Mouse (Mus musculus) brain, embryonic 14.5 days (tissue): ENCODE data around the gene Nhsl1. TPM values are rescaled to one million over a fixed set of nuclear protein-coding genes. Genes with fewer than 3 reads are reported as not detected.
A peak's percentile ranks its signal among the peaks of the same experiment; 100 is the strongest.

Experiments
- DNase-seq: peaks from one replicate; pipeline ENCODE4 v3.0.0-alpha.2; 2011; ENCODE audit warnings: low read depth
- CTCF ChIP-seq: fragments of 200-500 bp; IDR thresholded peaks from 2 replicates; pipeline ENCODE4 v1.5.1; 2012; ENCODE audit warnings: inconsistent platforms, mild to moderate bottlenecking, moderate library complexity, borderline replicate concordance; ENCODE audit not compliant: insufficient read depth, insufficient read length; ENCODE audit errors: extremely low read depth
- POLR2A ChIP-seq: fragments of 200-500 bp; IDR thresholded peaks from 2 replicates; pipeline ENCODE4 v1.6.1; 2012; ENCODE audit warnings: mild to moderate bottlenecking, inconsistent platforms, borderline replicate concordance; ENCODE audit not compliant: poor library complexity, insufficient read depth, insufficient read length, severe bottlenecking; ENCODE audit errors: extremely low read depth
- polyA plus RNA-seq: library from polyadenylated mRNA; depleted of rRNA; stranded (reverse); fragments of >200 nt; gene quantifications from 2 replicates; pipeline ENCODE4 v1.2.3, GENCODE M21; 2012

The Nhsl1 gene
- polyA plus RNA-seq, 1 experiment: 32.2 TPM

- peak; percentile 70 for DNase-seq
- no peak for TF ChIP-seq POLR2A
- TF ChIP-seq CTCF: no peak
Observed at GRCm38 (mm10) chr10:18375301-18375700, 56.5 kb downstream of the Nhsl1 start.

- no peak for DNase-seq
- no peak for TF ChIP-seq CTCF
- TF ChIP-seq POLR2A: no peak
Observed at GRCm38 (mm10) chr10:18384766-18385165, 66.0 kb downstream of the Nhsl1 start.

GRCm38 (mm10) chr10:18386224-18386623 is 67.4 kb downstream of the Nhsl1 start:
- no peak for TF ChIP-seq CTCF
- no peak for TF ChIP-seq POLR2A
- DNase-seq: peak; percentile 68

- DNase-seq: peak; percentile 93
- TF ChIP-seq CTCF (peak; percentile 77), POLR2A (no peak)
Observed at GRCm38 (mm10) chr10:18388784-18389575, 70.2 kb downstream of the Nhsl1 start.

GRCm38 (mm10) chr10:18390004-18390403 is 71.2 kb downstream of the Nhsl1 start:
- DNase-seq: no peak
- TF ChIP-seq CTCF: no peak
- TF ChIP-seq POLR2A: no peak

- peak; percentile 77; the same call in 1 of the 2 replicates for TF ChIP-seq CTCF
- no peak for TF ChIP-seq POLR2A
- peak; percentile 83 for DNase-seq
Observed at GRCm38 (mm10) chr10:18391608-18392007, 72.8 kb downstream of the Nhsl1 start.

GRCm38 (mm10) chr10:18392268-18392667 is 73.5 kb downstream of the Nhsl1 start:
- TF ChIP-seq CTCF (no peak), POLR2A (no peak)
- DNase-seq: no peak

- TF ChIP-seq CTCF (peak; percentile 59; the same call in 1 of the 2 replicates), POLR2A (no peak)
- DNase-seq: peak; percentile 74
Observed at GRCm38 (mm10) chr10:18393740-18394139, 75.0 kb downstream of the Nhsl1 start.

- no peak for DNase-seq
- TF ChIP-seq POLR2A: no peak
- TF ChIP-seq CTCF: no peak
Observed at GRCm38 (mm10) chr10:18394270-18394669, 75.5 kb downstream of the Nhsl1 start.

- TF ChIP-seq CTCF: no peak
- no peak for TF ChIP-seq POLR2A
- no peak for DNase-seq
Observed at GRCm38 (mm10) chr10:18400089-18400644, 81.4 kb downstream of the Nhsl1 start.

GRCm38 (mm10) chr10:18400998-18401397 is 82.2 kb downstream of the Nhsl1 start:
- DNase-seq: peak; percentile 32
- TF ChIP-seq CTCF: no peak
- no peak for TF ChIP-seq POLR2A

- DNase-seq: peak; percentile 80
- TF ChIP-seq POLR2A: no peak
Observed at GRCm38 (mm10) chr10:18403992-18404391, 85.2 kb downstream of the Nhsl1 start.

GRCm38 (mm10) chr10:18404679-18405078 is 85.9 kb downstream of the Nhsl1 start:
- TF ChIP-seq POLR2A (no peak), CTCF (no peak)

More at GRCm38 (mm10) chr10:18404679-18405078, 85.9 kb downstream of the Nhsl1 start:
- peak; percentile 61 for DNase-seq
